Mouse (Mus musculus) inflammation-experienced regulatory T-cells, adult 16 weeks (primary cell): ENCODE results near the gene Taf1. TPM values are rescaled to one million over a fixed set of nuclear protein-coding genes. Genes with fewer than 3 reads are reported as not detected.

Experiments used
- polyA plus RNA-seq: library from polyadenylated mRNA; unstranded; fragments of 100-300 nt; shearing (Covaris generic); gene quantifications from one replicate; pipeline ENCODE4 v1.2.1, GENCODE M21; 2017

Gene Taf1
- 34.7 TPM for polyA plus RNA-seq

GRCm38 (mm10) chrX:101532347-101533221 is at the start of gene Taf1:
Taf1 (plus strand) TSS chrX:101532734.

DNA sequence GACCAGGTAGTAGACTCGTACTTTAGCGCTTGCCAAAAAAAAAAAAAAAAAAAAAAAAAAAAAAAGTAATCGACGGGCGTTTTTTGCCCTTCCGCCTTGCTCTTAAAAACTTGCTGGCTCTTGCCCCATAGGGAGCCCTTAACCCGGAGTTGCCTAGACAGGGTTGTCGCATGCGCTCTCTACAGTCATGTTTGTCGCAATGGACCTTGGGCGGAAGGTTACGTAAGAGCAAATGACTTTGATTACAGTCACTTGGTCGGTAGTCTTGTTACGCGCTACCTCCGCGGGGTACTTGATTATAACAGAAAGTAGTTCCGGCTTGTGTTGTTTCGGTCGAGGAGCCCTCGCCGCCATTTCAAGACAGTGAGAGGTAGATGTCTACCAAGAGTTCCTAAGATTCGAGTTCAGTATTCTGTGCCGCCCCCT is 107.2 kb downstream of the Taf1 start, which contains the start of gene Ogt:
TSS of gene Ogt (plus strand) at position 320 of the 426 bp plus-strand sequence.

Other genes starting within 250 kb of the Taf1 start
- gene Nlgn3, start 233.6 kb upstream of the Taf1 start, polyA plus RNA-seq = 0.07 TPM
- not detected for gene Gjb1, start 156.4 kb upstream of the Taf1 start, polyA plus RNA-seq
- gene Zmym3, start 111.9 kb upstream of the Taf1 start, polyA plus RNA-seq = 21.8 TPM
- gene Nono, start 103.4 kb upstream of the Taf1 start, polyA plus RNA-seq = 343 TPM
- 0.56 TPM for gene Itgb1bp2, start 83.6 kb upstream of the Taf1 start, polyA plus RNA-seq
- 392 TPM for gene Ogt, start 107.3 kb downstream of the Taf1 start, polyA plus RNA-seq
- gene Cxcr3, start 201.5 kb downstream of the Taf1 start, polyA plus RNA-seq = 246 TPM